Mouse (Mus musculus) lung, postnatal 4 days (tissue): ENCODE results near the gene Haus7.

ENCODE experiments used
- DNase-seq, 2 experiments: peaks; one replicate each; pipeline ENCODE4 v3.0.0; 2021

The Haus7 gene

DNA sequence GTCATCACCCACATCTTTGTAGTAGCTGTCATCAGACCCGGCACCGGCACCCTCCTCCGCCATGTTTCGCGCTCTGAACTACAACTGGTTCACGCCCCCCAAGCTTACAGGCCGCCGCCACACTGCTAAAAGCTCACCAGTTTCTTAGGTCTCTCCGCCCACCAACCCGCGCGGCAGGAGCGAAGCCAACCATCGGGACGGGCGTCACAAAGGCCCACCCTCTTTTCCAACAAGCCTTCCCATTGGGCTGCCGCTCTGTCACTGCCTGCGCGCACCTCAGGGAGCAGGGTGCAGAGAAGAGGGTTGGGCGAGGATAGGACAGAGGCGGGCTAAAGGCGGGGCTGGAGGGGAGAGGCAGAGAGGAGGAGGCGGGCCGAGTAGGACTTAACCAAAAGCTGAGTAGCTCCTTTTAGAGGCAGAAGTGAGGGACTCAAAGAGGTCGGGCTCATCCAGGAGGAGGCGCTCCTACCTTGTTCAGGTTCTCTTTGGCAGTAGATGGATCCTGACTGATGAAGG, at the start of gene Haus7:
Gene Haus7, minus strand, starts transcription at position 168 of the 516 bp plus-strand sequence.
- peak; percentile 93 to 97 for DNase-seq

DNA sequence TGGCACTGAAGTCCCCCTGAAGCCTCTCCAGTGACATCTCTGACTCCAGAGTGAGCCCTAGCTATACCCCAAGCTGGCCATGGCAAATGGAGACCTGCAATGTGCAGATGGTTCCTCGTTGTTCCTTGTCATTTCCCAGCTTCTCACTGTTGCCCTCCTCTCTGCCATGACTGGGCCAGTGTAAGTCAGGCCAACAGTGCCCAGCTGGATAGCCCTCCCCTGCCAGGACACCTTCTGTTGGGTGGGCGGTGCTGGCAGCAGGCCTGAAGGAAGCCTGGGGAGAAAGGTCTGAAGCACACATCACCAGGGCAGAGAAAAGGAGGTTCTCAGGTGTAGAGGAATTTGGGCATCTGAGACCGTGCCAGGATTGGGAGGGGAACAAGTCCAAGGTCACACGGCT, 47.7 kb upstream of the Haus7 start:
- DNase-seq, result no peak

DNA sequence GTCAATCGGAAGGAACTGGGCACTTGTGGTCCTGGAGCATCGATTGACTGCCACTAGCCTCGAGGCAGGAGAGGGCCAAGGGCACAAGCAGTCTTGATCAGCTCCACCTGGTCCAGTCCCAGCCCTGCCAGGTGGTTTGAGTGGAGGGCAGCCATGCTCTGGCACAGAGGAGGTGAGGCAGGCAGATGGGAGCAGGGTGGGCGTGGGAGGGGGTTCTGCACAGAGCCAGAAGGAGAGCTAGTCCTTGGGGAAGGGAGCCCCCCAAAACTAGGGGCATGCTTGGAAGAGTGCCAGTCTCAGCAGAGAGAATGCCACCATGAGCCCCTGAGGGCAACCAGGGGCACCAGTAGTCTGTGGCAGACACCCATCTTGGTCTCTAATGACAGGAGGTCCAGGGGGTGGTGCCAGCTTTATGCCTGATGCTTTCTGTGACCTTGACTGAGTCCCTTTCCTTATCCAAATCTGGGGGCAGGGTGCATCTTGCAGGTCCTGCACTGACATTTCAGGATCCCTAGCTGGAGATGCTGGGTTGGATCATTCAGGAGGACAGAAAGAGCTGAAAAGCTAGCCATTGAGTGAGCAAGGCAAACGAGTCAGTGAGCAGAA, 46.4 kb upstream of the Haus7 start:
- DNase-seq, result no peak

DNA sequence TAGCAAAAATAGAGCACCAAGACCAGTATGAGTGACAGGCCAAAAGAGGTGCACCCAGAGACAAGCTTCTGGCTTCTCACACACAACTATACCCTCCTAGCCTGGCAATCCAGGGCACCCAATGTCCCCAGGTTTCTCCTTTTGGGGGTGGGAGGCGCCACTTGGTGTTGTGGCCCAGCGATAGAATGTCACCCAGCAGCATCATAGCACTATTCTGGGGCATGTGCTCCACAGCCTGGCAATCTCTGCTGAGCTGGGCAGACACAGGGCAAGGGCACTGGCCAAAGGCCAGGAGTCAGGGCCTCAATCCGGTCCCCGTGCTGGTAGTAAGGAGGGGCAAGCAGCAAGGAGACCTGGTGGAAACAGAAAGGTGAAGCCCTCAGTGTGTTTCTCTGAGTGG, 37.9 kb upstream of the Haus7 start:
- no peak for DNase-seq

DNA sequence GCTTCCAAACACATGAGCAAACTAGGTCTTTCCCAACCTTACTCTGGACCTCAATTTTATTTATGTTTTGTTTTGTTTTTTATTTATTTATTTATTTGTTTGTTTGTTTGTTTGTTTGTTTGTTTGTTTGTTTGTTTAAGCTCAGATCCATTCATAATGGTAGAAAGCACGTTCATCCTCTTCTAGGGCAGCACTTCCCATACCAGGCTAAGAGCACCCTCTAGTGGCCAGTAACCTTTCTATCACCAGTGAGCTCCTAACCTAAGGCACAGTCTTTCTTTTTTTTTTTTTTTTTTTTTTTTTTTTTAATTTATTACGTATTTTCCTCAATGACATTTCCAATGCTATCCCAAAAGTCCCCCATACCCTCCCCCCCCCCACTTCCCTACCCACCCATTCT, 34.7 kb upstream of the Haus7 start:
- DNase-seq, result peak; percentile 30 to 66

DNA sequence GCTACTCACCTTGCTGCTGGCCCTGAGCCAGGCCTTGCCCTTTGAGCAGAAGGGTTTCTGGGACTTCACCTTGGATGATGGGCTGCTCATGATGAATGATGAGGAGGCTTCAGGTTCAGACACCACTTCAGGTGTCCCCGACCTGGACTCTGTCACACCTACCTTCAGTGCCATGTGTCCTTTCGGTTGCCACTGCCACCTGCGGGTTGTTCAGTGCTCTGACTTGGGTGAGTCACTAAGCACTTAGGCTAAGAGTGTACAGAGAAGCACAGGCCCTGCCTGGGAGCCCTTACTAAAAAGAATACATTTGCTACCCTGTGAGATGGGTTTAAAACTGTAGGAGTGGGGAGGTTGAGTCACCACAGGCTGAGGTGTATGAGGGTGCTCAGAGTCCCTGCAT, 32.0 kb upstream of the Haus7 start:
- no peak for DNase-seq

DNA sequence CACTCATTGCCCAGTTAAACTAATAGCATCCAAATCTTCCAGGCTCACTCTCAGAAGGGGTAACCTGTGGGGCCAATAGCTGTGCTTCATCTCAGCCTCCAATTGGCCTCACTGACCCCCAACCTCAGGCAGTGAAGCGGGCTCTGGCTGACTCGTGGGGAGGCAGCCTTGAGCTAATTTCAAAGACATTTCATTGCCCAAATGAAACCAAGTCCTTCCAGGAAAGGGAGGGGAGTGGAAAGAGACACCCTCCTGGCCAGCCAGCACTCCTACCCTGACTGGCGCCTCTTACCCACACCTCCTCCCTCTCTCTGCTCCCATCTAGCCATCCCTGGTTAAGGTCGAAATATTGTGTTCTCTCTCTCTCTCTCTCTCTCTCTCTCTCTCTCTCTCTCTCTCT, 31.3 kb upstream of the Haus7 start:
- no peak for DNase-seq

DNA sequence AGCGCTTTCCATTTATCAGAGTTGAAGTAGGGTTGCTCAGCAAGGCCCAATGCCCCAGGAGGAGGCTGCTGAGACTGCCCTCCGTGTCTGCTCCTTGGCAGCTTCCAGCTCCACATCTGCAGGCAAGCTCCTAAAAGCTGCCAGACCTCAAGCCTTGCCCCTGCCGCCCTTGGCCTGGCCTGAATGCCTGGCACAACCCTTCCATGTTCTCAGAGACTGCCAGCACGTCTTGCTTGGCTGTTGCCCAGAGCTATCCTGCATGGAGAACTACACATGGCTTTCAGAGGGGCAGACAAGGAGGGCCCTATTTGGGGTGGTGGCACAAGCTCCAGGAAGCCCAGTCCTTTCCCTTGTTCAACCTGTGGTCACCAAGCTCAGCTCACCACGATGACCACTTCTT, 28.1 kb upstream of the Haus7 start:
- no peak for DNase-seq

DNA sequence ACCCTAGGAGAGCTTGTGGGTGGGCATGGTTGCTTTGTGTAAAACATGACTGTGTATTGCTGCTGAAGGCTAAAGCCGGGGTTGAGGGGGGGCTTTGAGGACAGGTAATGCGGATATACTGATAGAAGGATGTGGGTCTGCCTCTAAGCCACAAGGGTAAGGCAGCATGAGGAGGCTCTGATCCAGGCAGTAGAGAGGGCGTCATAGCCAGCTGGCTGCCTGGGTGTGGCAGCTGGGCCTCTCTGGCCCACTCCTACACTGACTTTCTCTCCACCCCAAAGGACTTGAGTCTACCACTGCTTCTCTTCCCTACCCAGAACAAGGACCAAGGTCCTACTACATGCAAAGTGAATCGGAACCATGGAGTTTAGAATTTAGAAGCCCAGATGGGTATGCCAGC, 26.0 kb upstream of the Haus7 start:
- DNase-seq, result no peak

DNA sequence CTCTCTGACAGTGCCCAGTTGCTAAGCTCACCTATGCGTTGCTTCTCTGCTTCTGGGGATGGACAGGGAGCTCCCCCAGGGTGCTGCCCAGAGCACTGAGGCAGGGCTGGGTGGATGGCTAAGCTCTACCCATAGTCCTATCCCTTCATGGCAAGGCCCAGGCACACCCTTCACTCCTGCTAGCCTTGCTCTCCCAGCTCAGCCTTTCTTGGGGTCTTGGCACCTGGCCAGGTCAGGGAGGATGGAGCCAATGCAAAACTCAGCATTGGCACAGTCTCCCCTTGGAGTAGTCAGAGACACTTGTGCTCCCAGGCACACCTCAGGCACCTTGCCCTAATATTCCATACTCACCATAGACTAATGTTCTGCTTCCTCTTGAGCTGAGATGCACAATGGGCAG, 25.2 kb upstream of the Haus7 start:
- peak in 1 of 2 experiments; percentile 55 for DNase-seq

DNA sequence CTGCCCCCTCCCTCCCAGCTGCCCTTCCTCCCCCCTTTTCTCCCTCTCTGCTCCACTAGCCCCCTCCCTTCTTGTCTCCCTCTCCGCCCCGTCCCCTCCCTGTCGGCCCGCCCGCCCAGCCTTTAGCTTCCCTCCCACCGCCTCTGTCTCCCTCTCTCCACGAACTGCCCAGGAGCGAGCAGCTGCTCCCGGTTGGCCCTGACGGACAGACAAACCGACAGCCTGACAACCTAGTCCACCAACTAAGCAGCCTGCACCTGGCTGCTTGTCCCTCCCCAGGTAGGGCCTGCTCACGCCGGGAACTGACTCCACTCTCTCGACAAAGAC, 24.6 kb upstream of the Haus7 start, which contains the start of gene Bgn:
Gene Bgn, plus strand, starts transcription at position 119 of the 327 bp plus-strand sequence.
- peak; percentile 41 to 60 for DNase-seq

DNA sequence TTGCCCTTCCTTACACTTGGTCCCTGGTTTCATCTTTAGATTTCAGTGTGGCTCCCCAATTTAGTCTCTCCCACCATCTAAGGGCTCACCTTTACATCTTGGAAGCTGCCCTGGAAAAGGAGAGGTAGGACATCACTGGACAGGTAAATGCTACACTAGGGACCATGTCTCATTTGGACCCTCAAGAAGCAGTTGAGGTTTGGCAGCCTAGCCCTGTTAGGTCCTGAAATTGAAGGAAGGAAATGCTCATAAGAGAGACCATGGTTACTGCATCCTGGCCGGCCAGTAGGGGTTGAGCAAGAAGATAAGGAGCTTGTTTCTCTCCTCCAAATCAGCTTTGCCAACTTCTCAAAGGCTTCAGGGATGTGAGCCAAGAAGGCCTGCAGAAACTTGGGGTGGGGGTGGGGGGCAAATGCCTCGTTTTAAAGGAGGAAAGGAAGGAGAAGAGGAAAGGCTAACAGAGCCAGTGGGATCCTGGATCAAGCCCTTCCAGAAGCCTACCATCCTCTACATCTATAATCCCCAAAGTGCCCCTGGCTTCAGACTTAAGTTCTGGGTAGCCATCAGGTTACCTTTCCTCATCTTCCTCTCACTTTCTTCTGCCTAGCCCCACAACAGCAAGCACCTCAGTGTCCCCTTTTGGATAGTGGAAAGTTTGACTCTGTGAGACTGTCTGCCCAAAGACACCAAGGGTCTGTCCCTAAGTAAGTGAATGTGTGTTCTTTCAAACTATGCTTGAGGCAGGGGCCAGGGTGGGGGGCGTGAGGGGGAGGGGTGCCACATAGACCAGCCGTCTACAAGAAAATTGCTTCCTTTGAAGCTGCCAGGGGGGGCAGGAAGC, 24.0 kb upstream of the Haus7 start:
- DNase-seq, result no peak

DNA sequence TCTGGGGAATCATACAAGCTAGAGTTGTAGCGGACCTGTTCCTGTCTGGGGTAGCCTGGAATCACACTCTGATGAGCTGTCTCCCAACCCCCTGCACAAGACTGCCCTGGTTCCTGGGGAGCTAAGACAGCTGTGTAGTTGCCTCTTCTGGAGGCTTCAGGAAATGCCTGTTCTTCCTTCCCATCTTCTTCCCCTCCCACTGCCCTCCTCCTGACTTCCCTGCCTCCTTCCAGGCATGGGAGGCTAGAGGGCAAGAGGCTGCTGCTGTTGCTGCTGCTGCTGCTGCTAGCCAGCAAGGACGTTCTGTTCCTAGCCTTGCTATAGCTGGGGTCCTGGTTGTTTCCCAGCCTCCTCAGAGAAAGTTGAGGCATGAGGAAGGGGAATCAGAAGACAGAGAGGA, 21.5 kb upstream of the Haus7 start:
- DNase-seq, result peak in 1 of 2 experiments; percentile 61

DNA sequence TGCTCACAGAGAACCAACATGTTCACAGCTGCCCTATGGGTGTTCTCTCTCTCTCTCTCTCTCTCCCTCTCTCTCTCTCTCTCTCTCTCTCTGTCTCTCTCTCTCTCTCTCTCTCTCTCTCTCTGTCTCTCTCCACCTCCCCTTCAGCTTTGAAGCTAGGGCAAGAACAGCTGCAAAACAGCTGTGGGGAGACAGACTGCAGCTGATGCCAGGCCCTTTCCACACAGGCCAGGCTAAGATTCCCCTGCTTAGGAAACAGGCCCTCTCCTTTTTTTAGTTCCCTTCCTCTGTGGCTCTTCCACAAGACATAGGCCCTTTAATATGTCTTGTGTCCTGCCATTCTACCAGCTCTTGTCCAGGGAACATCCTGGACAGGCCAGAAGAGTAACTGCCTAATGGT, 20.8 kb upstream of the Haus7 start:
- peak in 1 of 2 experiments; percentile 81 for DNase-seq

DNA sequence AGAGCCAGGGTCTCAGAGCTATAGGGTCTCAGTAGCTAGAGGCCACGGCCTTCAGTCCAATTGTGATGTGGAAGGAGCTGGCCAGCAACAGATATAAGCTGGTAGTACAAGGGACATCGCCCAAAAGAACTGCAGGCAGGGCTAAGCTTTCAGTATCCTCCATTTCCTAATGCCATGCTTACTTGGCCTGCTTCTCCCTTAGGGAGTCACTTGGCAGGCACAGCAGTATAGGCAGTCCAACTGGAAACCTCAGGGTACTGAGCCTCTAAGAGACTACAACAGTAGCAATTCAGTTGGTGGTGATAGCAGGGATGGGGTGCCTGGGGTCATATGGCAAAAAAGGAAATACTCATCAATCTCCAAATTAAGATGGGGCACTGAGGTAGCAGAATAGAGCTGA, 18.7 kb upstream of the Haus7 start:
- DNase-seq, result no peak

DNA sequence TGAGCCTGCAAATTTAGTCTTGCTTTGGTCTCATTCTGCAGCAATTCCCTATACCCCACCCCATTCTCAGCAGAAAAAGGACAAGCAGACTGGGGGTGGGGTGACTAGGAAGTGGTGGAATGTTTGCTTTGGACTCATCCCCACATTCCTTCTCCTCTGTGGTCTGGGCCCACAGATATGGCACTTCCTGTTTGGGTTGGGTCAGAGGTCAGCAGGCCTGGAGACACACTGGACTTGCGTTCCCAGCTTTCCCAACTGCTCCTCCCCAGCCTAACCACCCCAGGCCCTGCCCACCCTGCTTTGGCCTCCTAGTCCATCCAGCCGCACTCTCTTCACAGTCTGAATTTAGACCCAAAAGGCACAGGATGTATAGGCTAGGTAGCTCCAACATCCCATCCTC, 17.8 kb upstream of the Haus7 start:
- DNase-seq, result peak; percentile 65 to 88

DNA sequence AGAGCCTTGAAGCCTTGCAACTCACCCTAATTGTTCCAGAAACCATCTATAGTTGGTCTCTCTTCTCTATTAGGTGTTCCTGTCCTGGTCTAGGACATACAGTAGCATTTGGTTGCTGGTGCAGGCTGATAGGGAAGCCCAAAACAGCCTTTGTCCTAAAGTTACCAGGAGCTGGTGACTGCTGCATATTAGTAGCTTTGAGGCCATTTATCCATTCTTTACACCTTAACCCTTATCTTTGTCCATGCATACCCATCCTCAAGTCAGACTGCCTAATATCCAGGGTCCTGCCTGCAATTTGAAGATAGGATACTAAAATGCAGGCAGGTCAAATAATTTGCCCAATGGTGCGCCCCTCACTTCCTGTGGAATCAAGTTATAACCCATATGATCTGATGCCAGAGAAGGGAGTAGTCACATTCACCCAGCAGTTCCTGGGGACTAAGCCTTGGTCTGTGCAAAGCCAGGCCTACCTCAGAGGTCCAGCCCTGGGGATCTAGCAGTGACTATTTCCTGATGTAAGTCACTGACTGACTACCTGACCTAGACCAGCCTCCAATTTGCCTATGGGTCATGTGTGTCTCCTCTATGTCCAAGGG, 16.9 kb upstream of the Haus7 start:
- DNase-seq, result no peak

DNA sequence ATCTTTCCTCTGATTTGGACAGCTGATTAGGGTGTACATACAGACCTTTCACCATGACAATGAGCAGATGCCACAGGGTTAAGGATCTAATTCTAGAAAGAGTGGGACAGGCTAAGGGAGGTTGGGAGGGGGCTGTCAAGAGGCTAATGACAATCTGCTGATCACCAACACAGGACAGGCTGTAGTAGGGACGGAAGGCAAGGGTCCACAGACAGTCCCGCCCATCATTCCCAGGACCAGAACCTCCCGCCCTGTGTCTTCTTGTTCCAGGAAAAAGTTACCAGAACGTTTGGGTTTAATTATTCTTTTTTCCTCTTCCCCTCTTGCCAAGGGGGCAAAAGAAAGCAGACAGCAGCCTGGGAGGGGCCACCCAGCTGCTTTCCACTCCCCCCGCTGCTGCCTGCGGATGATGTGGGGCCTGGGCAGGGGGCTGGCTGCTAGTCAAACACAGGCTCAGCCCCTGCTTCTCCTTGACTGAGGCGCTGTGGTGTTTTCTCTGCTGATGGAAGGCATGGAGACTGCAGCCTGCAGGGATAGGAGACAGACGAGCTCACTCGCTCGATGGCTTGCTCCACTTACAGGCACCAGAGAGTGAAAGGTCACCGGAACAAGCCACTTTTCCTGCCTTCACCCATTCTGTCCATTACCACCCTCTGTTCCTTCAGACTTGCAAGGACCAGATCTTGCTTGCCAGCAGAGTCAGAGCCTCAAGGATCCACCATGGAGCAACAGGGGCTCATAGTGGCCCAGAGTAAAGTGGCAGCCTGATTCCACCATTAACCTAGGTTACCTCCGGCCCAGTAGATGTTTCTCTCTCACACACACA, 15.7 kb upstream of the Haus7 start:
- DNase-seq, result peak; percentile 56 to 86

DNA sequence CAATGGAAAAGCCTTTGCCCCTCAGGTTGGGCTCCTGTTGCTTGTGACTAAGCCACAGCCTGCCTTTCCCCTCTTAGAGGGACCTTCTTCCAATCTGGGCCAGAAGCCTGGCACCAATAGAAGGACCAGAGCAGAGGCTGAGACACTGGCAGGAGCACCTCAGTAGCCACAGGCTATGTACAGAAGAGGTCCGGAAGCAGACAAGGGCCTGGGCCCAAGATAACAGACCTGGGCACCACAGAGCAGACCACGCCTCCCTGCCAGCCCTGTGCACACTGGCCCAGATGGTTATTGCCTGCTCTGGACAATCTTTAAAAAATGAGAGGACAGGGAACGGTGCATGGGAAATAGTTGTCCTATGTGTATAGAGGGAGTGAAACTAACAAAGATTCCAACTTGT, 12.9 kb upstream of the Haus7 start:
- no peak for DNase-seq

DNA sequence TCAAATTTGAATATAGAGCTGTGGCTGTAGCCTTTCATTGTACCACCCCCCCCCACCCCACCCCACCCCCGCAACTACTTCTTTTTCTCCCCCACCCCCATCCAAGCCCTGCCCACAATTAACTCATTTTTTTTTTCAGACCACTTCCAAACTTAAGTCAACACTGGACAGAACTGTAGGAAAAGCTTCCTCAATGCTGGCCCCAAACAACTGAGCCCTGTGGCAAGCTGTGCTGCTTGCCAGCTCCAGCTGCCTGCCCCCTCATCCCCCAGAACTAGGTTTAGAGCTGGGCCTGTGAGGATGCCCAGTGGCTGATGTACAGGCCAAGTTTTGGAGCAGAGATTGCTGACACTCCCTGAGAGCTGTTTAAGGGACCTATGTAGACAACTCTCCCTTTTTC, 9.9 kb upstream of the Haus7 start:
- DNase-seq, result peak in 1 of 2 experiments; percentile 29

DNA sequence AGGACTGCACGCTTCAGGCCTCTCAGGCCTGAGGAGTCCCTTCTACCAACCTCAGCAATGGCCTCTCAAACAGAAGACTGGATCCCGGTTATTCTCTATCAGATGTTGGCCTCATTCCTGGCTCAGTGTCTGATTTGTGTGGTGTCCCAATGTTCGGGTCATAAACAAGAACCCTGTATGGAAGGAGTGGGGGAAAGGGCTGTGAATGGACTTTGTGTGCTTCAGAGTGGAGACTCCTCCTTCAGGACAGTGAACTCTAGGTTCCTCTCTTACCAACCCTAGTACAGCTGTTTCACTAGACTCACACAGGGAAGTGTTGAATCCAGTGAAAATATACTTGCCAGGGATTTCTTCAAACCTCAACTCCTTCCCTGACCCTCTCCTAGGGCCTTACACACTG, 9.5 kb upstream of the Haus7 start:
- DNase-seq, result no peak

DNA sequence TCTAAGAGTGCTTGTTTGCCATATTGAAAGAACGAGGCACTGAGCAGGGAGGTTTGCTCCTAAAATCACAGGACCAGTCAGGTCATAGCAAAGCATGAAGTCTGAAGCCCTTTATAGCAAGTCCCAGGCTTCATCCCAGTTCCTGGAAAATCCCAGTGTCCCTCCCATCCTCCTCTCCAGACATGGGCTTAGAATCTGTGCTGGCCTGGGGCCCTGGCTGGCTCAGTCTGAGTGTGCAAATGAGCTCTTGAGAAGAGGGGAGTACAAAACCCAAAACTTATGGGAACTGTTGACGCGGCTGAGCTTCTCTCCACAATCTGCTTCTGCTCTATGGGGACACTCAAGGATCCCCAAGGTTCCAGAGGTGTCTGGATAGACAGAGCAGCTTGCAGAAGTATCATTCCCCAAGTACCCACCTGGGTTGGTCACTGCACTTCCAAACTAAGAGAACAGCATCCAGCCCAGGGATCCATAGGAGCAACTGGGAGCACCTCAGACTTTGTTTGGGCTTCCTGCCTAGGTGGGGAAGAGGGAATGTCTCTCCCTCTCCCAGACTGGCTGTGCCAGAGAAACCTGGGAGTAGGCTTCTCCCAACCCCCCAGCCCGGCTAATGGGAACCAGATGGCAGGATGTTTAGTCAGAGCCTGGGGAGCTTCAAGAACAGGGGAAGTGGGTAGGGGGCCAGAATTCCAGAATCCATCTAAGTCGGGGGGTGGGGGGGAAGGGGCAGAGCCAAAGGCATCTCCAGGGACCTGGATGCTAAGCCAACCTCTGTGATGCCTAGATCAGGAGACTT, 8.8 kb upstream of the Haus7 start:
- DNase-seq, result peak; percentile 35 to 67
